Mouse (Mus musculus): ENCODE results near the gene Akr1c19. TPM values are rescaled to one million over a fixed set of nuclear protein-coding genes. Genes with fewer than 3 reads are reported as not detected.
"Not testable (repeated sequence)": the region's sequence is repeated elsewhere in the genome, so short reads cannot be mapped to it uniquely, and the experiment has no call there.

The Akr1c19 gene
- polyA plus RNA-seq, 1 experiment from 2014 or later, result 13.1 TPM

DNA sequence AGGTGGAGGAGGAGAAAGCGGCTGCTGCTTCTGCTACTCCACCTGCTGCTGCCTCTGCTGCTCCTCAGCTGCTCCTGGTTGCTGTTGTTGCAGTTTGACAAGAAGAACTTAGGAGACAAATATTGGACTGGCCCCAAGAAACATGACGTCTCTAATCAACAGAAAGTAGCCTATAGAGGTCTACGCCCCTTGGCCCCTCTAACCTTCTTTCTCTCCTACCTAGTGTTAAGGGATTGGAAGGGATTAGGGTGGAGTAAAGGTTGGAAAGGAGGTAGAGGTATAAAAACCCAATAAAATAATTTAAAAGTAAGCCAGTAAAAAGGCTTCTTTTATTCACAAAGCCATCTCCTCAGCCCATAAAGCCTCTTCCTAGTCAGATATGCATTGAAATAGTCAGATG, 36.1 kb downstream of the Akr1c19 start:
- 73% methylated on average over 3 of the region's 3 CpGs for WGBS (ENCODE audit: insufficient replicate concordance)
- no peaks in the 10 kb centered on the region for H3K9me3 ChIP-seq (ENCODE audit: low read length)
- no peaks in the 10 kb centered on the region for H3K36me3 ChIP-seq (replicated peaks; ENCODE audit: insufficient read depth, low read length)
- H3K4me3 ChIP-seq (ENCODE audit: low read depth, low read length), result no peak overlapping the region
- no peak for TF ChIP-seq CTCF (IDR thresholded peaks at IDR 0.05; ENCODE audit: low read depth)
- no peak for TF ChIP-seq EP300 (IDR thresholded peaks at IDR 0.05; ENCODE audit: low read depth)
- H3K9ac ChIP-seq (replicated peaks), result no peak overlapping the region
- H3K27ac ChIP-seq (ENCODE audit: low read depth), result no peak overlapping the region
- ATAC-seq (no peak), DNase-seq (no peak)
- H3K4me2 ChIP-seq (ENCODE audit: low read depth, low read length), result no peak overlapping the region
- no peaks in the 10 kb centered on the region for H3K27me3 ChIP-seq (ENCODE audit: insufficient read depth, low read length)
- H3K4me1 ChIP-seq (ENCODE audit: insufficient read depth), result no peaks in the 10 kb centered on the region

DNA sequence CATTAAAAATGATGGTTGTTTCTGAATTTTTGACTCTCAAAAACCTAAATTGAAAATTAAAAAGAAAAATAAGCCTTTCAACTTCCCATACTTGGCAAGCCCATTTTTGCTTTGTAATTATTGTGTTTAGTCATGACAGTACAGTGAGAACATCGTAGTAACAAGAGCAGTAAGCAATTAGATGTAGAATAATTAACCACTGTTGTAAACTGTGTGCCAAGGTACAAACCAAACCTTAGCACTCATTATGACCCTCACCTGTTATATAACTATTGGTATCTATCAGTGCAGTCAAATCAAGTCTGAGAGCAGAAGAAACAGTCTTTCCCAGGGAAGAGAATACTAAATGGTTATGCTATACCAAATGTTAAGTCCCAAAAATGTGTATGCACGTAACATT, 36.5 kb downstream of the Akr1c19 start:
- Histone ChIP-seq H3K9me3 (ENCODE audit: low read length) (no peaks in the 10 kb centered on the region), H3K4me2 (ENCODE audit: low read depth, low read length) (no peak overlapping the region), H3K27me3 (ENCODE audit: insufficient read depth, low read length) (no peaks in the 10 kb centered on the region), H3K4me3 (ENCODE audit: low read depth, low read length) (no peak overlapping the region), H3K9ac (replicated peaks) (no peak overlapping the region), H3K4me1 (ENCODE audit: insufficient read depth) (no peaks in the 10 kb centered on the region), H3K36me3 (replicated peaks; ENCODE audit: insufficient read depth, low read length) (no peaks in the 10 kb centered on the region), H3K27ac (ENCODE audit: low read depth) (no peak overlapping the region)
- ATAC-seq, result no peak
- TF ChIP-seq EP300 (IDR thresholded peaks at IDR 0.05; ENCODE audit: low read depth) (no peak), CTCF (IDR thresholded peaks at IDR 0.05; ENCODE audit: low read depth) (no peak)
- DNase-seq, result no peak
- 61% methylated on average over 2 of the region's 2 CpGs for WGBS (ENCODE audit: insufficient replicate concordance)

DNA sequence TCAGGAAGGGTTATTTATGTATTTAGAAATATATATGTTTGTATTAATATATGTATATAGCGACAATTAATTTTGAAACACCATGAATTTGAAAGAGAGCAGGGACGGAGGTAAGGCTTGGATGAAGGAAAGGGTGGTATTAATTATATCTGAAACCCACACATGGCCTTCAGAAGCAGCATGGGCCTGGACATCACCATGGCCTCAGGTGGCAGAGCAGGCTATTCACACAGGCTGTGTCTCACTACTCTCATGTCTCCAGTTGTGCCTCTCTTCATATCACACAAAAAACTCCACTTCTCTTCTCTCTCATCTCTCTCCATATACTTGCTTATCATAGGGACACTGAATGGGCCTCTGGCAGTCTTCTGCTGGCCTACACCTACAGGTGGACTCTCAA, 37.0 kb downstream of the Akr1c19 start:
- H3K4me2 ChIP-seq (ENCODE audit: low read depth, low read length); H3K27ac ChIP-seq (ENCODE audit: low read depth); H3K4me1 ChIP-seq (ENCODE audit: insufficient read depth); H3K9ac ChIP-seq (replicated peaks); DNase-seq; H3K9me3 ChIP-seq (ENCODE audit: low read length); ATAC-seq; H3K27me3 ChIP-seq (ENCODE audit: insufficient read depth, low read length); H3K4me3 ChIP-seq (ENCODE audit: low read depth, low read length); H3K36me3 ChIP-seq (replicated peaks; ENCODE audit: insufficient read depth, low read length): not testable (repeated sequence)
- 79% methylated on average over 2 of the region's 2 CpGs for WGBS (ENCODE audit: insufficient replicate concordance)

- no peak overlapping the region for H3K27ac ChIP-seq (ENCODE audit: low read depth)
- H3K9me3 ChIP-seq (ENCODE audit: low read length), result no peaks in the 10 kb centered on the region
- ATAC-seq (no peak), DNase-seq (no peak)
- H3K4me3 ChIP-seq (ENCODE audit: low read depth, low read length), result no peak overlapping the region
- TF ChIP-seq EP300 (IDR thresholded peaks at IDR 0.05; ENCODE audit: low read depth) (no peak), CTCF (IDR thresholded peaks at IDR 0.05; ENCODE audit: low read depth) (no peak)
- no peaks in the 10 kb centered on the region for H3K36me3 ChIP-seq (replicated peaks; ENCODE audit: insufficient read depth, low read length)
- H3K4me2 ChIP-seq (ENCODE audit: low read depth, low read length), result no peak overlapping the region
- no peak overlapping the region for H3K9ac ChIP-seq (replicated peaks)
- no peaks in the 10 kb centered on the region for H3K27me3 ChIP-seq (ENCODE audit: insufficient read depth, low read length)
- no peaks in the 10 kb centered on the region for H3K4me1 ChIP-seq (ENCODE audit: insufficient read depth)
Observed at GRCm38 (mm10) chr13:4270860-4271259, 42.4 kb downstream of the Akr1c19 start.

- DNase-seq (no peak), ATAC-seq (no peak)
- Histone ChIP-seq H3K36me3 (replicated peaks; ENCODE audit: insufficient read depth, low read length) (no peaks in the 10 kb centered on the region), H3K4me1 (ENCODE audit: insufficient read depth) (peaks cover 2% of the 10 kb centered on the region; the same call in 1 of the 2 replicates), H3K27me3 (ENCODE audit: insufficient read depth, low read length) (no peaks in the 10 kb centered on the region), H3K9ac (replicated peaks) (no peak overlapping the region), H3K4me2 (ENCODE audit: low read depth, low read length) (no peak overlapping the region), H3K4me3 (ENCODE audit: low read depth, low read length) (no peak overlapping the region), H3K9me3 (ENCODE audit: low read length) (no peaks in the 10 kb centered on the region), H3K27ac (ENCODE audit: low read depth) (no peak overlapping the region)
- 58% methylated on average over 2 of the region's 2 CpGs for WGBS (ENCODE audit: insufficient replicate concordance)
- TF ChIP-seq CTCF (IDR thresholded peaks at IDR 0.05; ENCODE audit: low read depth), result no peak
- no peak for TF ChIP-seq EP300 (IDR thresholded peaks at IDR 0.05; ENCODE audit: low read depth)
Observed at GRCm38 (mm10) chr13:4277526-4277925, 49.0 kb downstream of the Akr1c19 start.

DNA sequence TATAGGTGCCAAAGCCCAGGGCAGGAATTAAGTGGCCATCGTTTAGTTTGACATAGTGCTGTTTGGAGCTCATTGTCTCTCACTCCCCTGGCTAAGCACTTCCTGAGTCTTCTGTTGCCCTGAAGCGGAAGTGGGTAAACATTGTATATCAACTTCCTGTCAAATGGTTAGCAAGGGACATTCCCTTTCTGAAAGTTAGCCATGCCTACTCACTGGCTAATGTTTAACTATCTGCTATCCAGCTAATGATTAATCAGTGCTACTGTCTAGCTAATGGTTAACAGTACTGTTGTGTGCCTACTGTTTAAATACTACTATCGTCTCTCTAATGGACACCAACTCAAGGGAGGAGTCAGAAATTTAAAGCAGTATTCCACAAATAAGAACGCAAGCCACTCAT, 50.8 kb downstream of the Akr1c19 start, which contains the start of gene Akr1c12:
Akr1c12 (minus strand) TSS at position 150 of the 400 bp plus-strand sequence.
- Histone ChIP-seq H3K9ac (replicated peaks) (no peak within 1 kb of the TSS), H3K4me2 (ENCODE audit: low read depth, low read length) (peak within 1 kb of the TSS; percentile 49), H3K36me3 (replicated peaks; ENCODE audit: insufficient read depth, low read length) (no peaks in the 10 kb centered on the region), H3K4me1 (ENCODE audit: insufficient read depth) (peaks cover 2% of the 10 kb centered on the region; the same call in 1 of the 2 replicates), H3K9me3 (ENCODE audit: low read length) (no peaks in the 10 kb centered on the region), H3K27me3 (ENCODE audit: insufficient read depth, low read length) (no peaks in the 10 kb centered on the region), H3K4me3 (ENCODE audit: low read depth, low read length) (peak within 1 kb of the TSS; percentile 32), H3K27ac (ENCODE audit: low read depth) (no peak within 1 kb of the TSS)
- peak; percentile 98 for ATAC-seq
- TF ChIP-seq EP300 (IDR thresholded peaks at IDR 0.05; ENCODE audit: low read depth), result no peak
- no peak for TF ChIP-seq CTCF (IDR thresholded peaks at IDR 0.05; ENCODE audit: low read depth)
- 33% methylated on average over 4 of the region's 4 CpGs for WGBS (ENCODE audit: insufficient replicate concordance)
- no peak for DNase-seq

Measured in liver, postnatal 0 days (tissue).